Mouse (Mus musculus): Measurements from ENCODE around the gene Man2b2. TPM values are rescaled to one million over a fixed set of nuclear protein-coding genes. Genes with fewer than 3 reads are reported as not detected.

Gene Man2b2
- polyA plus RNA-seq, 1 experiment from 2014 or later = 15.5 TPM

GRCm38 (mm10) chr5:36855180-36855579 lies 24.7 kb upstream of the Man2b2 start:
- H3K36me3 ChIP-seq (ENCODE audit: control insufficient read depth, insufficient read depth, low read length) = no peaks in the 10 kb centered on the region
- H3K4me2 ChIP-seq (ENCODE audit: low read length) = no peak overlapping the region
- ATAC-seq (ENCODE audit: insufficient number of reproducible peaks, insufficient read depth, low FRiP score, low read depth) = no peak
- no peak overlapping the region for H3K9ac ChIP-seq (ENCODE audit: low read length)
- H3K4me1 ChIP-seq (ENCODE audit: control insufficient read depth in 2 of 2, insufficient read depth in 2 of 2, low read length in 2 of 2) = no peaks in the 10 kb centered on the region
- peaks cover 11% of the 10 kb centered on the region; the same call in 1 of the 2 replicates for H3K27me3 ChIP-seq (ENCODE audit: control insufficient read depth, insufficient read depth, low read length)
- no peak overlapping the region for H3K27ac ChIP-seq (replicated peaks in 1 of 2; ENCODE audit: control insufficient read depth in 1 of 2, insufficient read depth in 1 of 2, low read depth in 2 of 2, low read length in 2 of 2)
- H3K4me3 ChIP-seq (ENCODE audit: control insufficient read depth in 1 of 2, insufficient read depth in 1 of 2, low read depth in 1 of 2, low read length in 2 of 2) = no peak overlapping the region
- 77% methylated on average over 3 of the region's 3 CpGs for WGBS
- no peaks in the 10 kb centered on the region for H3K9me3 ChIP-seq (ENCODE audit: control insufficient read depth, low read length)

GRCm38 (mm10) chr5:36851572-36851971 lies 21.1 kb upstream of the Man2b2 start:
- WGBS = 66% methylated on average over 4 of the region's 4 CpGs
- Histone ChIP-seq H3K36me3 (ENCODE audit: control insufficient read depth, insufficient read depth, low read length) (no peaks in the 10 kb centered on the region), H3K9me3 (ENCODE audit: control insufficient read depth, low read length) (no peaks in the 10 kb centered on the region), H3K4me3 (ENCODE audit: control insufficient read depth in 1 of 2, insufficient read depth in 1 of 2, low read depth in 1 of 2, low read length in 2 of 2) (no peak overlapping the region), H3K9ac (ENCODE audit: low read length) (no peak overlapping the region), H3K27ac (replicated peaks in 1 of 2; ENCODE audit: control insufficient read depth in 1 of 2, insufficient read depth in 1 of 2, low read depth in 2 of 2, low read length in 2 of 2) (no peak overlapping the region), H3K4me2 (ENCODE audit: low read length) (no peak overlapping the region), H3K27me3 (ENCODE audit: control insufficient read depth, insufficient read depth, low read length) (peaks cover 9% of the 10 kb centered on the region; the same call in 1 of the 2 replicates), H3K4me1 (ENCODE audit: control insufficient read depth in 2 of 2, insufficient read depth in 2 of 2, low read length in 2 of 2) (no peaks in the 10 kb centered on the region)
- ATAC-seq (ENCODE audit: insufficient number of reproducible peaks, insufficient read depth, low FRiP score, low read depth) = no peak

GRCm38 (mm10) chr5:36844490-36844889 lies 14.0 kb upstream of the Man2b2 start:
- H3K4me1 ChIP-seq (ENCODE audit: control insufficient read depth in 2 of 2, insufficient read depth in 2 of 2, low read length in 2 of 2) = no peaks in the 10 kb centered on the region
- ATAC-seq (ENCODE audit: insufficient number of reproducible peaks, insufficient read depth, low FRiP score, low read depth) = no peak
- no peak overlapping the region for H3K4me3 ChIP-seq (ENCODE audit: control insufficient read depth in 1 of 2, insufficient read depth in 1 of 2, low read depth in 1 of 2, low read length in 2 of 2)
- no peak overlapping the region for H3K27ac ChIP-seq (replicated peaks in 1 of 2; ENCODE audit: control insufficient read depth in 1 of 2, insufficient read depth in 1 of 2, low read depth in 2 of 2, low read length in 2 of 2)
- no peak overlapping the region for H3K9ac ChIP-seq (ENCODE audit: low read length)
- no peaks in the 10 kb centered on the region for H3K9me3 ChIP-seq (ENCODE audit: control insufficient read depth, low read length)
- no peaks in the 10 kb centered on the region for H3K27me3 ChIP-seq (ENCODE audit: control insufficient read depth, insufficient read depth, low read length)
- 86% methylated on average over 10 of the region's 10 CpGs for WGBS
- H3K36me3 ChIP-seq (ENCODE audit: control insufficient read depth, insufficient read depth, low read length) = no peaks in the 10 kb centered on the region
- no peak overlapping the region for H3K4me2 ChIP-seq (ENCODE audit: low read length)

GRCm38 (mm10) chr5:36841701-36842100 lies 11.2 kb upstream of the Man2b2 start:
- no peaks in the 10 kb centered on the region for H3K27me3 ChIP-seq (ENCODE audit: control insufficient read depth, insufficient read depth, low read length)
- H3K9ac ChIP-seq (ENCODE audit: low read length) = no peak overlapping the region
- H3K36me3 ChIP-seq (ENCODE audit: control insufficient read depth, insufficient read depth, low read length) = no peaks in the 10 kb centered on the region
- H3K27ac ChIP-seq (replicated peaks in 1 of 2; ENCODE audit: control insufficient read depth in 1 of 2, insufficient read depth in 1 of 2, low read depth in 2 of 2, low read length in 2 of 2) = no peak overlapping the region
- no peak overlapping the region for H3K4me3 ChIP-seq (ENCODE audit: control insufficient read depth in 1 of 2, insufficient read depth in 1 of 2, low read depth in 1 of 2, low read length in 2 of 2)
- ATAC-seq (ENCODE audit: insufficient number of reproducible peaks, insufficient read depth, low FRiP score, low read depth) = no peak
- WGBS = 43% methylated on average over 1 of the region's 1 CpGs
- H3K9me3 ChIP-seq (ENCODE audit: control insufficient read depth, low read length) = no peaks in the 10 kb centered on the region
- H3K4me1 ChIP-seq (ENCODE audit: control insufficient read depth in 2 of 2, insufficient read depth in 2 of 2, low read length in 2 of 2) = no peaks in the 10 kb centered on the region
- no peak overlapping the region for H3K4me2 ChIP-seq (ENCODE audit: low read length)

GRCm38 (mm10) chr5:36840092-36840491 lies 9.6 kb upstream of the Man2b2 start:
- ATAC-seq (ENCODE audit: insufficient number of reproducible peaks, insufficient read depth, low FRiP score, low read depth) = no peak
- H3K9me3 ChIP-seq (ENCODE audit: control insufficient read depth, low read length) = no peaks in the 10 kb centered on the region
- no peaks in the 10 kb centered on the region for H3K36me3 ChIP-seq (ENCODE audit: control insufficient read depth, insufficient read depth, low read length)
- H3K9ac ChIP-seq (ENCODE audit: low read length) = no peak overlapping the region
- H3K27me3 ChIP-seq (ENCODE audit: control insufficient read depth, insufficient read depth, low read length) = no peaks in the 10 kb centered on the region
- no peak overlapping the region for H3K4me3 ChIP-seq (ENCODE audit: control insufficient read depth in 1 of 2, insufficient read depth in 1 of 2, low read depth in 1 of 2, low read length in 2 of 2)
- 70% methylated on average over 7 of the region's 7 CpGs for WGBS
- H3K4me2 ChIP-seq (ENCODE audit: low read length) = no peak overlapping the region
- no peak overlapping the region for H3K27ac ChIP-seq (replicated peaks in 1 of 2; ENCODE audit: control insufficient read depth in 1 of 2, insufficient read depth in 1 of 2, low read depth in 2 of 2, low read length in 2 of 2)
- no peaks in the 10 kb centered on the region for H3K4me1 ChIP-seq (ENCODE audit: control insufficient read depth in 2 of 2, insufficient read depth in 2 of 2, low read length in 2 of 2)

GRCm38 (mm10) chr5:36839602-36840001 lies 9.1 kb upstream of the Man2b2 start:
- Histone ChIP-seq H3K9ac (ENCODE audit: low read length) (no peak overlapping the region), H3K27ac (replicated peaks in 1 of 2; ENCODE audit: control insufficient read depth in 1 of 2, insufficient read depth in 1 of 2, low read depth in 2 of 2, low read length in 2 of 2) (no peak overlapping the region), H3K36me3 (ENCODE audit: control insufficient read depth, insufficient read depth, low read length) (no peaks in the 10 kb centered on the region), H3K4me3 (ENCODE audit: control insufficient read depth in 1 of 2, insufficient read depth in 1 of 2, low read depth in 1 of 2, low read length in 2 of 2) (no peak overlapping the region), H3K4me2 (ENCODE audit: low read length) (no peak overlapping the region), H3K4me1 (ENCODE audit: control insufficient read depth in 2 of 2, insufficient read depth in 2 of 2, low read length in 2 of 2) (no peaks in the 10 kb centered on the region), H3K9me3 (ENCODE audit: control insufficient read depth, low read length) (no peaks in the 10 kb centered on the region), H3K27me3 (ENCODE audit: control insufficient read depth, insufficient read depth, low read length) (no peaks in the 10 kb centered on the region)
- WGBS = 43% methylated on average over 8 of the region's 8 CpGs
- ATAC-seq (ENCODE audit: insufficient number of reproducible peaks, insufficient read depth, low FRiP score, low read depth) = no peak

- Histone ChIP-seq H3K36me3 (ENCODE audit: control insufficient read depth, insufficient read depth, low read length) (no peaks in the 10 kb centered on the region), H3K4me2 (ENCODE audit: low read length) (no peak overlapping the region), H3K9me3 (ENCODE audit: control insufficient read depth, low read length) (no peaks in the 10 kb centered on the region), H3K27ac (replicated peaks in 1 of 2; ENCODE audit: control insufficient read depth in 1 of 2, insufficient read depth in 1 of 2, low read depth in 2 of 2, low read length in 2 of 2) (no peak overlapping the region), H3K4me1 (ENCODE audit: control insufficient read depth in 2 of 2, insufficient read depth in 2 of 2, low read length in 2 of 2) (no peaks in the 10 kb centered on the region), H3K9ac (ENCODE audit: low read length) (no peak overlapping the region), H3K27me3 (ENCODE audit: control insufficient read depth, insufficient read depth, low read length) (no peaks in the 10 kb centered on the region), H3K4me3 (ENCODE audit: control insufficient read depth in 1 of 2, insufficient read depth in 1 of 2, low read depth in 1 of 2, low read length in 2 of 2) (no peak overlapping the region)
- WGBS = 73% methylated on average over 2 of the region's 2 CpGs
- ATAC-seq (ENCODE audit: insufficient number of reproducible peaks, insufficient read depth, low FRiP score, low read depth) = no peak
Observed at GRCm38 (mm10) chr5:36839032-36839431, 8.6 kb upstream of the Man2b2 start.

- under 1% methylated on average over 6 of the region's 6 CpGs for WGBS
- no peak for ATAC-seq (ENCODE audit: insufficient number of reproducible peaks, insufficient read depth, low FRiP score, low read depth)
- no peak overlapping the region for H3K27ac ChIP-seq (replicated peaks in 1 of 2; ENCODE audit: control insufficient read depth in 1 of 2, insufficient read depth in 1 of 2, low read depth in 2 of 2, low read length in 2 of 2)
Observed at GRCm38 (mm10) chr5:36835933-36836332, 5.5 kb upstream of the Man2b2 start.

More at GRCm38 (mm10) chr5:36835933-36836332, 5.5 kb upstream of the Man2b2 start:
- H3K9ac ChIP-seq (ENCODE audit: low read length) = no peak overlapping the region
- H3K4me2 ChIP-seq (ENCODE audit: low read length) = no peak overlapping the region
- H3K4me1 ChIP-seq (ENCODE audit: control insufficient read depth in 2 of 2, insufficient read depth in 2 of 2, low read length in 2 of 2) = peaks cover 0 to 2% of the 10 kb centered on the region in 2 experiments; a peak in 2 of 4 replicates
- H3K36me3 ChIP-seq (ENCODE audit: control insufficient read depth, insufficient read depth, low read length) = no peaks in the 10 kb centered on the region
- no peaks in the 10 kb centered on the region for H3K9me3 ChIP-seq (ENCODE audit: control insufficient read depth, low read length)
- no peak overlapping the region for H3K4me3 ChIP-seq (ENCODE audit: control insufficient read depth in 1 of 2, insufficient read depth in 1 of 2, low read depth in 1 of 2, low read length in 2 of 2)
- no peaks in the 10 kb centered on the region for H3K27me3 ChIP-seq (ENCODE audit: control insufficient read depth, insufficient read depth, low read length)
